Mouse (Mus musculus): ENCODE measurements around the gene Rbm3.

DNA sequence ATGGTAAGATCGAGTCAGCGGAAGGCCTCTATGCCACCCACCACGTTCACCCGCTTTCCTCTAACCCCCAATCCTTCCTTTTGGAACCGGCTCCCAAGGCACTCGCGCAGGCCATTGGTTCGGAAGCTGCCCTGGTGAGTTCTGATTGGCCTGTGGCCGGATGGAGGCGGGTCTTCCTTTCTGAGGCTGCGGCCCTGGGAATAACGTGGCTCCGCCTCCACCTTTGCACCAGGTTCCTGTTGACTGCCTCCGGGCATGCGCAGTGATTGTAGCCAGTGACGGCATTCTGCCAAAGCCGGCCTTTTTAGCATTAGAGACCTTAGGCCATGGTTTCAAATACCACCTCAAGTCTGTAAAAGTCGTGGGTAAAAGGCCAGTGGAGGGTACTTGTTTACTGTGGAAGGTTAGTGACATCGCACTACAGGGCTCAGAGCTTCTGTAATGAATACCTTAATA lies 48.9 kb downstream of the Rbm3 start:
- no peak for TF ChIP-seq CTCF (IDR thresholded peaks at IDR 0.05)
- TF ChIP-seq EP300 (IDR thresholded peaks at IDR 0.05): 0 out of 2 replicates have a peak, but pooled peaks have one; percentile 11

Data from lung, postnatal 0 days (tissue).